13 mouse cellular contexts compared by ENCODE assay signal in genomic region chr2:139742381-139742780, GRCm38 (mm10).
A peak's percentile ranks its signal among the peaks of the same experiment; 100 is the strongest.
DNase-seq lines count a peak whose midpoint lies in the region; ATAC-seq and TF ChIP-seq lines count a peak whose summit lies in the region.
"Had no signal": no experiment of that assay in that cellular context is flagged by ENCODE, and none has a peak within 500 bp of the region (broad histone marks: within the 10 kb centered on the region; RNA-seq: fewer than 3 reads in every experiment).

No protein-coding gene starts in this region.

- no peak for TF ChIP-seq EP300 in stomach, postnatal 0 days (optimal IDR thresholded peaks at IDR 0.05)

- no peaks in the 10 kb centered on the region for H3K4me1 ChIP-seq in intestine, postnatal 0 days (replicated peaks; ENCODE audit: control insufficient read depth, insufficient read depth, low read length)
- no peaks in the 10 kb centered on the region for H3K4me1 ChIP-seq in intestine, embryonic 16.5 days (ENCODE audit: control insufficient read depth, insufficient read depth, low read length)
- peaks cover 5% of the 10 kb centered on the region; the same call in 1 of the 2 replicates for H3K4me1 ChIP-seq in midbrain, embryonic 15.5 days
- peaks cover 7% of the 10 kb centered on the region for H3K4me1 ChIP-seq in midbrain, embryonic 11.5 days (ENCODE audit: control insufficient read depth, insufficient read depth, low read length)
- no peaks in the 10 kb centered on the region for H3K4me1 ChIP-seq in stomach, postnatal 0 days (replicated peaks; ENCODE audit: control insufficient read depth, insufficient read depth)
- H3K4me1 ChIP-seq: limb, embryonic 15.5 days had no signal

- no peak for DNase-seq in midbrain, embryonic 11.5 days (ENCODE audit: low spot score, missing footprints)
- peak; percentile 52 for DNase-seq in brain, embryonic 14.5 days (ENCODE audit: low read depth)
- DNase-seq in stomach, postnatal 0 days (ENCODE audit: low spot score): no peak
- no peak for DNase-seq in thymus, postnatal 14 days
- DNase-seq: adrenal gland, postnatal 36 days; cerebellum, adult 18-20 months; gastrocnemius, postnatal 25 days; kidney, postnatal 25 days; lung, postnatal 10 days had no signal

- TF ChIP-seq POLR2A in brain, embryonic 14.5 days (IDR thresholded peaks at IDR 0.05; ENCODE audit: borderline replicate concordance, extremely low read depth, insufficient read depth, insufficient read length, poor library complexity, severe bottlenecking): no peak

- ATAC-seq in intestine, postnatal 0 days: no peak
- no peak for ATAC-seq in intestine, embryonic 16.5 days
- 0 out of 2 replicates have a peak, but pooled peaks have one; percentile 52 for ATAC-seq in midbrain, embryonic 15.5 days (replicated peaks)
- no peak for ATAC-seq in midbrain, embryonic 11.5 days (ENCODE audit: low FRiP score)
- no peak for ATAC-seq in stomach, postnatal 0 days (ENCODE audit: low FRiP score, low TSS enrichment)

- no peaks in the 10 kb centered on the region for H3K27me3 ChIP-seq in intestine, postnatal 0 days (replicated peaks; ENCODE audit: control insufficient read depth, insufficient read depth, low read length)
- H3K27me3 ChIP-seq in intestine, embryonic 16.5 days (replicated peaks; ENCODE audit: control insufficient read depth, insufficient read depth, low read length): no peaks in the 10 kb centered on the region
- no peaks in the 10 kb centered on the region for H3K27me3 ChIP-seq in midbrain, embryonic 15.5 days (replicated peaks)
- no peaks in the 10 kb centered on the region for H3K27me3 ChIP-seq in midbrain, embryonic 11.5 days (ENCODE audit: control insufficient read depth, insufficient read depth, low read length)
- H3K27me3 ChIP-seq in stomach, postnatal 0 days (ENCODE audit: control insufficient read depth, insufficient read depth, low read length): no peaks in the 10 kb centered on the region
- H3K27me3 ChIP-seq: limb, embryonic 15.5 days had no signal

- H3K27ac ChIP-seq in intestine, postnatal 0 days (ENCODE audit: low read depth, low read length): no peak overlapping the region
- no peak overlapping the region for H3K27ac ChIP-seq in intestine, embryonic 16.5 days (ENCODE audit: low read length)
- no peak overlapping the region for H3K27ac ChIP-seq in midbrain, embryonic 15.5 days
- no peak overlapping the region for H3K27ac ChIP-seq in midbrain, embryonic 11.5 days (ENCODE audit: low read depth, low read length)
- H3K27ac ChIP-seq in stomach, postnatal 0 days (replicated peaks): no peak overlapping the region
- H3K27ac ChIP-seq: limb, embryonic 15.5 days had no signal

- H3K4me2 ChIP-seq in intestine, postnatal 0 days (replicated peaks; ENCODE audit: low read depth): no peak overlapping the region
- H3K4me2 ChIP-seq in intestine, embryonic 16.5 days (ENCODE audit: low read depth, low read length): no peak overlapping the region
- no peak overlapping the region for H3K4me2 ChIP-seq in midbrain, embryonic 15.5 days
- H3K4me2 ChIP-seq in midbrain, embryonic 11.5 days: no peak overlapping the region
- no peak overlapping the region for H3K4me2 ChIP-seq in stomach, postnatal 0 days (replicated peaks; ENCODE audit: low read depth)
- H3K4me2 ChIP-seq: limb, embryonic 15.5 days had no signal

- no peaks in the 10 kb centered on the region for H3K9me3 ChIP-seq in intestine, postnatal 0 days (ENCODE audit: control insufficient read depth)
- 0 out of 2 replicates have a peak, but pooled peaks cover 2% of the 10 kb centered on the region for H3K9me3 ChIP-seq in intestine, embryonic 16.5 days (ENCODE audit: control insufficient read depth, low read length)
- H3K9me3 ChIP-seq in midbrain, embryonic 15.5 days: no peaks in the 10 kb centered on the region
- H3K9me3 ChIP-seq in midbrain, embryonic 11.5 days (ENCODE audit: control insufficient read depth, low read length): no peaks in the 10 kb centered on the region
- no peaks in the 10 kb centered on the region for H3K9me3 ChIP-seq in stomach, postnatal 0 days (ENCODE audit: control insufficient read depth, low read length)
- H3K9me3 ChIP-seq: limb, embryonic 15.5 days had no signal

- 72% methylated on average over 1 of the region's 1 CpGs for WGBS in intestine, postnatal 0 days
- WGBS in intestine, embryonic 16.5 days: 72% methylated on average over 1 of the region's 1 CpGs
- 66% methylated on average over 1 of the region's 1 CpGs for WGBS in midbrain, embryonic 15.5 days
- WGBS in midbrain, embryonic 11.5 days: 94% methylated on average over 1 of the region's 1 CpGs
- 60% methylated on average over 1 of the region's 1 CpGs for WGBS in stomach, postnatal 0 days

- H3K4me3 ChIP-seq in intestine, postnatal 0 days (ENCODE audit: low read depth, low read length): no peak overlapping the region
- H3K4me3 ChIP-seq in intestine, embryonic 16.5 days (ENCODE audit: low read length): no peak overlapping the region
- no peak overlapping the region for H3K4me3 ChIP-seq in midbrain, embryonic 15.5 days
- H3K4me3 ChIP-seq in midbrain, embryonic 11.5 days (ENCODE audit: low read depth, low read length): no peak overlapping the region
- H3K4me3 ChIP-seq in stomach, postnatal 0 days (ENCODE audit: low read depth, low read length): no peak overlapping the region
- H3K4me3 ChIP-seq: limb, embryonic 15.5 days had no signal

- H3K36me3 ChIP-seq in intestine, postnatal 0 days (ENCODE audit: control insufficient read depth, insufficient read depth): no peaks in the 10 kb centered on the region
- no peaks in the 10 kb centered on the region for H3K36me3 ChIP-seq in intestine, embryonic 16.5 days (ENCODE audit: control insufficient read depth, insufficient read depth, low read length)
- no peaks in the 10 kb centered on the region for H3K36me3 ChIP-seq in midbrain, embryonic 15.5 days (replicated peaks)
- H3K36me3 ChIP-seq in midbrain, embryonic 11.5 days (ENCODE audit: control insufficient read depth, insufficient read depth, low read length): no peaks in the 10 kb centered on the region
- no peaks in the 10 kb centered on the region for H3K36me3 ChIP-seq in stomach, postnatal 0 days (ENCODE audit: control insufficient read depth, insufficient read depth, low read length)

- peak; percentile 37 for TF ChIP-seq CTCF in intestine, postnatal 0 days (IDR thresholded peaks at IDR 0.05; ENCODE audit: low read depth)
- TF ChIP-seq CTCF in brain, embryonic 14.5 days (IDR thresholded peaks at IDR 0.05; ENCODE audit: borderline replicate concordance, extremely low read depth, insufficient read depth, insufficient read length): no peak; the same call in 1 of the 2 replicates
- peak; percentile 50 for TF ChIP-seq CTCF in stomach, postnatal 0 days (IDR thresholded peaks at IDR 0.05; ENCODE audit: low read depth)

- no peak overlapping the region for H3K9ac ChIP-seq in intestine, postnatal 0 days (ENCODE audit: low read depth, low read length)
- H3K9ac ChIP-seq in intestine, embryonic 16.5 days (ENCODE audit: low read depth, low read length): no peak overlapping the region
- H3K9ac ChIP-seq in midbrain, embryonic 15.5 days: no peak overlapping the region
- H3K9ac ChIP-seq in midbrain, embryonic 11.5 days (ENCODE audit: low read length): no peak overlapping the region
- H3K9ac ChIP-seq in stomach, postnatal 0 days (ENCODE audit: low read length): no peak overlapping the region
- H3K9ac ChIP-seq: limb, embryonic 15.5 days had no signal
